ENCODE assay signal across 16 mouse cellular contexts in the genomic region with DNA sequence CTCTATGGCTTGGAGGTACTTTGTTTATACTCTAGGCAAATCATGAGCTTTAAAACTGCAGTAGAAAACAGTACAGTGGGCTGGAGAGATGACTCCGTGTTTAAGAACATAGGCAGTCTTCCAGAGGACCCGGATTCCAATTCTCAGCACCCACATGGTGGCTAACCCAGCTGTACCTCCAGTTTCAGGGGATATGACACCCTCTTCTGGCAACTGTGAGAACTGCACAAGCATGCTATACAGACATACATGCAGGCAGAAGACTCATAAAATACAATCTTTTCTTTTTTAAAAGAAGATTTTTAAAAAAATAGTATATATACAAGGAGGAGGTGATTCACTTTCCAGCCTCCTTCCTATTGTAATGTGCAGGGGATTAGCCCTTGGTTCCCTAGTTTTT.
DNase-seq lines count a peak whose midpoint lies in the region; ATAC-seq and TF ChIP-seq lines count a peak whose summit lies in the region.
"Had no signal": no experiment of that assay in that cellular context is flagged by ENCODE, and none has a peak within 500 bp of the region (broad histone marks: within the 10 kb centered on the region; RNA-seq: fewer than 3 reads in every experiment).

No protein-coding gene starts in this region.

- ATAC-seq in lung, postnatal 0 days = no peak
- ATAC-seq: forebrain, embryonic 13.5 days had no signal

- WGBS in heart, adult 2 months = 92% methylated on average over 2 of the region's 2 CpGs
- 94% methylated on average over 2 of the region's 2 CpGs for WGBS in lung, postnatal 0 days

- no peaks in the 10 kb centered on the region for H3K4me1 ChIP-seq in heart, adult 2 months (ENCODE audit: control insufficient read depth, insufficient read depth, low read length)
- no peaks in the 10 kb centered on the region for H3K4me1 ChIP-seq in lung, postnatal 0 days (ENCODE audit: insufficient read depth, low read depth, low read length)
- 0 out of 2 replicates have a peak, but pooled peaks cover 7% of the 10 kb centered on the region for H3K4me1 ChIP-seq in E14TG2a.4 (replicated peaks; ENCODE audit: low read depth, low read length)

- H3K9me3 ChIP-seq in lung, postnatal 0 days (ENCODE audit: low read length) = no peaks in the 10 kb centered on the region
- no peaks in the 10 kb centered on the region for H3K9me3 ChIP-seq in E14TG2a.4 (ENCODE audit: low read length)
- H3K9me3 ChIP-seq: forebrain, embryonic 13.5 days; hindbrain, embryonic 15.5 days; lung, embryonic 15.5 days; neural tube, embryonic 13.5 days had no signal

- no peaks in the 10 kb centered on the region for H3K36me3 ChIP-seq in heart, adult 2 months (ENCODE audit: control insufficient read depth, insufficient read depth, low read length)
- H3K36me3 ChIP-seq in lung, postnatal 0 days (ENCODE audit: insufficient read depth, low read length) = no peaks in the 10 kb centered on the region
- peaks cover 6% of the 10 kb centered on the region; the same call in 1 of the 2 replicates for H3K36me3 ChIP-seq in E14TG2a.4 (ENCODE audit: insufficient read depth, low read length)
- H3K36me3 ChIP-seq: hindbrain, embryonic 15.5 days; lung, embryonic 15.5 days; neural tube, embryonic 13.5 days had no signal

- no peak overlapping the region for H3K27ac ChIP-seq in heart, adult 2 months
- H3K27ac ChIP-seq in lung, postnatal 0 days (ENCODE audit: low read length) = no peak overlapping the region
- H3K27ac ChIP-seq: forebrain, embryonic 13.5 days; hindbrain, embryonic 15.5 days; lung, embryonic 15.5 days; neural tube, embryonic 13.5 days had no signal

- no peak for DNase-seq in heart, adult 2 months
- DNase-seq in heart, postnatal 10 days = no peak
- DNase-seq in lung, postnatal 0 days (ENCODE audit: low spot score) = no peak
- no peak for DNase-seq in lung, postnatal 36 days
- DNase-seq in induced T-regulatory cell, adult 2 months (ENCODE audit: low read depth) = peak; percentile 6
- no peak for DNase-seq in cerebellum, adult 9-10 months
- DNase-seq in embryo, embryonic 10.5 days (ENCODE audit: low spot score) = no peak
- DNase-seq: adrenal gland, postnatal 25 days; cerebellum, adult 9-11 months; heart, postnatal 14 days; right cerebral cortex, postnatal 4 days had no signal

- no peak for TF ChIP-seq POLR2A in heart, adult 2 months (IDR thresholded peaks at IDR 0.05; ENCODE audit: insufficient read depth, low read depth, low read length)

- TF ChIP-seq CTCF in heart, adult 2 months (IDR thresholded peaks at IDR 0.05) = peak; percentile 38
- TF ChIP-seq CTCF in lung, postnatal 0 days (IDR thresholded peaks at IDR 0.05) = peak; percentile 18; the same call in 1 of the 2 replicates
- TF ChIP-seq CTCF in E14TG2a.4 (conservative IDR thresholded peaks at IDR 0.05; ENCODE audit: low read length) = peak; percentile 59

- H3K27me3 ChIP-seq in heart, adult 2 months (ENCODE audit: control insufficient read depth, insufficient read depth, low read length) = no peaks in the 10 kb centered on the region
- H3K27me3 ChIP-seq in lung, postnatal 0 days (replicated peaks; ENCODE audit: insufficient read depth, low read length) = no peaks in the 10 kb centered on the region
- H3K27me3 ChIP-seq in E14TG2a.4 (ENCODE audit: insufficient read depth, low read length) = no peaks in the 10 kb centered on the region
- H3K27me3 ChIP-seq: forebrain, embryonic 13.5 days; hindbrain, embryonic 15.5 days; lung, embryonic 15.5 days; neural tube, embryonic 13.5 days had no signal

- H3K79me2 ChIP-seq in heart, adult 2 months (replicated peaks; ENCODE audit: control insufficient read depth, insufficient read depth, low read length) = no peaks in the 10 kb centered on the region

- no peak overlapping the region for H3K4me2 ChIP-seq in lung, postnatal 0 days (replicated peaks; ENCODE audit: low read depth, low read length)
- H3K4me2 ChIP-seq: forebrain, embryonic 13.5 days; hindbrain, embryonic 15.5 days; lung, embryonic 15.5 days; neural tube, embryonic 13.5 days had no signal

- no peak overlapping the region for H3K4me3 ChIP-seq in heart, adult 2 months
- H3K4me3 ChIP-seq in lung, postnatal 0 days (ENCODE audit: low read depth, low read length) = no peak overlapping the region
- no peak overlapping the region for H3K4me3 ChIP-seq in E14TG2a.4 (replicated peaks; ENCODE audit: low read length)
- H3K4me3 ChIP-seq: forebrain, embryonic 13.5 days; hindbrain, embryonic 15.5 days; lung, embryonic 15.5 days; neural tube, embryonic 13.5 days had no signal

- H3K9ac ChIP-seq in heart, adult 2 months (ENCODE audit: low read depth, low read length) = no peak overlapping the region
- H3K9ac ChIP-seq in lung, postnatal 0 days (replicated peaks; ENCODE audit: low read depth) = no peak overlapping the region
- H3K9ac ChIP-seq: forebrain, embryonic 13.5 days; hindbrain, embryonic 15.5 days; lung, embryonic 15.5 days; neural tube, embryonic 13.5 days had no signal

- intact Hi-C loops in heart, adult 2 months (cut with DNase I) = no loop called here
- intact Hi-C loops in heart, postnatal 10 days (cut with DNase I) = no loop called here

- no peak for TF ChIP-seq EP300 in heart, adult 2 months (IDR thresholded peaks at IDR 0.05; ENCODE audit: insufficient read depth, low read depth, low read length)
- no peak for TF ChIP-seq EP300 in lung, postnatal 0 days (IDR thresholded peaks at IDR 0.05)
